Mouse (Mus musculus): ENCODE data around the gene Tmem248.

GRCm38 (mm10) chr5:130216781-130217180, at the start of gene Tmem248:
- TF ChIP-seq POLR2A (IDR thresholded peaks at IDR 0.05; ENCODE audit: extremely low read depth, insufficient read depth, low read length) (no peak), CTCF (IDR thresholded peaks at IDR 0.05; ENCODE audit: extremely low read depth, insufficient read depth, low read length) (no peak)

Measured in cortical plate, adult 2 months (tissue).